Comparison of ENCODE assay signal across 15 mouse cellular contexts in the genomic region with DNA sequence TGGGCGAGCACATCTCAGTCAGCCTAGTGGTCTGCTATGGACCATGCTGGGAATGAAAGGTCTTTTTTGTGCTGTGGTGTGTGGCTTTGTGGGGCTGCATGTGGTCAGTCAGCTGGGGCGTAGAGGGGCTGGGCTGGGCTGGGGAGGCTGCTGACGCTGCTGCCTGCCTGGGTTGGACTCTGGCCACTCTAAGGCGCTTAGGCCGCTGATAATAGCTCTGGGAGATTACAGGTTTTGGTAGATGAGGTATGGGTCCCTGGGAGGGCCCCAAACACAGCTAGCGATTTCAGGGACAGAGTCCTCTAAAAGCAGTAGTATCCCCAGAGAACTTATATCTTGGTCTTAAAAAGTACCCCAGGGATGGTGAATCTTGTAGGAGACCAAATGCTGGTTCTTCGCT.
"Had no signal": no experiment of that assay in that cellular context is flagged by ENCODE, and none has a peak within 500 bp of the region (broad histone marks: within the 10 kb centered on the region; RNA-seq: fewer than 3 reads in every experiment).

No protein-coding gene starts in this region.

- H3K36me3 ChIP-seq: liver, embryonic 12.5 days; stomach, embryonic 15.5 days had no signal

- DNase-seq: kidney, adult 2 months; kidney, postnatal 25 days; lung, embryonic 14.5 days; lung, postnatal 10 days; lung, postnatal 4 days; retina, postnatal 1 day; right cerebral cortex, postnatal 4 days; thymus, adult 2 months; thymus, postnatal 25 days had no signal

- ATAC-seq: inflammation-experienced regulatory T-cells, adult 6 months; liver, embryonic 12.5 days had no signal

- H3K9me3 ChIP-seq: limb, embryonic 15.5 days; liver, embryonic 12.5 days; midbrain, embryonic 12.5 days; stomach, embryonic 15.5 days had no signal

- H3K4me3 ChIP-seq: left cerebral cortex, adult 2 months; limb, embryonic 15.5 days; liver, embryonic 12.5 days; midbrain, embryonic 12.5 days; stomach, embryonic 15.5 days had no signal

- H3K27me3 ChIP-seq: limb, embryonic 15.5 days; midbrain, embryonic 12.5 days; stomach, embryonic 15.5 days had no signal

- H3K27ac ChIP-seq: left cerebral cortex, adult 2 months; limb, embryonic 15.5 days; liver, embryonic 12.5 days; midbrain, embryonic 12.5 days; stomach, embryonic 15.5 days had no signal

- H3K9ac ChIP-seq: limb, embryonic 15.5 days; liver, embryonic 12.5 days; lung, embryonic 14.5 days; midbrain, embryonic 12.5 days; stomach, embryonic 15.5 days had no signal

- H3K4me2 ChIP-seq: limb, embryonic 15.5 days; liver, embryonic 12.5 days; lung, embryonic 14.5 days; midbrain, embryonic 12.5 days; stomach, embryonic 15.5 days had no signal
